Mouse (Mus musculus) lung, adult 18-20 months (tissue): ENCODE results near the gene Smco4.
"Not testable (repeated sequence)": the region's sequence is repeated elsewhere in the genome, so short reads cannot be mapped to it uniquely, and the experiment has no call there.

Source experiments
- DNase-seq, 2 experiments: peaks; one replicate each; pipeline ENCODE4 v3.0.0; 2022; ENCODE audit warnings: mixed read lengths in 2 of 2

Smco4 gene

GRCm38 (mm10) chr9:15541735-15542354, 48.6 kb downstream of the Smco4 start:
- DNase-seq = no peak

- DNase-seq = no peak
These were observed 57.3 kb downstream of the Smco4 start for GRCm38 (mm10) chr9:15550461-15550961.

GRCm38 (mm10) chr9:15551073-15551472, 57.8 kb downstream of the Smco4 start:
- DNase-seq = not testable (repeated sequence)

- DNase-seq = no peak
These were observed 59.0 kb downstream of the Smco4 start for GRCm38 (mm10) chr9:15551933-15552851.

GRCm38 (mm10) chr9:15553322-15553721, 60.1 kb downstream of the Smco4 start:
- no peak for DNase-seq

GRCm38 (mm10) chr9:15560451-15560850, 67.2 kb downstream of the Smco4 start:
- no peak for DNase-seq

- DNase-seq = no peak
These were observed 69.1 kb downstream of the Smco4 start for GRCm38 (mm10) chr9:15562353-15562752.

- DNase-seq = no peak
These were observed 81.7 kb downstream of the Smco4 start for GRCm38 (mm10) chr9:15574750-15575454.

GRCm38 (mm10) chr9:15578427-15578826, 85.2 kb downstream of the Smco4 start:
- DNase-seq = no peak

- no peak for DNase-seq
These were observed 85.7 kb downstream of the Smco4 start for GRCm38 (mm10) chr9:15578946-15579345.

- DNase-seq = no peak
These were observed 86.9 kb downstream of the Smco4 start for GRCm38 (mm10) chr9:15580176-15580575.

- DNase-seq = no peak
These were observed 88.8 kb downstream of the Smco4 start for GRCm38 (mm10) chr9:15582026-15582425.

- no peak for DNase-seq
These were observed 91.0 kb downstream of the Smco4 start for GRCm38 (mm10) chr9:15584209-15584608.

- DNase-seq = no peak
These were observed 92.7 kb downstream of the Smco4 start for GRCm38 (mm10) chr9:15585956-15586355.

- no peak for DNase-seq
These were observed 94.1 kb downstream of the Smco4 start for GRCm38 (mm10) chr9:15587157-15587854.

- no peak for DNase-seq
These were observed 100.9 kb downstream of the Smco4 start for GRCm38 (mm10) chr9:15594148-15594547.
